Mouse (Mus musculus) urinary bladder, postnatal 4 days (tissue): ENCODE measurements around the gene Nxph4.
A peak's percentile ranks its signal among the peaks of the same experiment; 100 is the strongest.

Experiments used
- DNase-seq, 2 experiments: peaks; one replicate each; pipeline ENCODE4 v3.0.0; 2021 to 2022; ENCODE audit warnings: low spot score in 2 of 2

The Nxph4 gene

GRCm38 (mm10) chr10:127488856-127489255, 45.5 kb downstream of the Nxph4 start:
- DNase-seq: no peak

- no peak for DNase-seq
Observed at GRCm38 (mm10) chr10:127485235-127485634, 49.1 kb downstream of the Nxph4 start.

GRCm38 (mm10) chr10:127480833-127481813, 53.2 kb downstream of the Nxph4 start:
- DNase-seq: peak in 1 of 2 experiments; percentile 42

- DNase-seq: no peak
Observed at GRCm38 (mm10) chr10:127479131-127479530, 55.2 kb downstream of the Nxph4 start.

GRCm38 (mm10) chr10:127477301-127477700, 57.1 kb downstream of the Nxph4 start:
- no peak for DNase-seq

- no peak for DNase-seq
Observed at GRCm38 (mm10) chr10:127476541-127476940, 57.8 kb downstream of the Nxph4 start.
